Mouse (Mus musculus) olfactory bulb, adult 2 months (tissue): Measurements from ENCODE around the gene Atg9a.

Experiments used
- CTCF ChIP-seq: fragments of 200-500 bp; IDR thresholded peaks from 2 replicates; pipeline ENCODE4 v1.5.1; 2012; ENCODE audit warnings: low read depth, mild to moderate bottlenecking, low read length, moderate library complexity; ENCODE audit not compliant: insufficient read depth
- POLR2A ChIP-seq: fragments of 200-500 bp; IDR thresholded peaks from 2 replicates; pipeline ENCODE4 v1.6.1; 2012; ENCODE audit warnings: mild to moderate bottlenecking, low read depth, low read length, moderate library complexity; ENCODE audit not compliant: insufficient read depth

DNA sequence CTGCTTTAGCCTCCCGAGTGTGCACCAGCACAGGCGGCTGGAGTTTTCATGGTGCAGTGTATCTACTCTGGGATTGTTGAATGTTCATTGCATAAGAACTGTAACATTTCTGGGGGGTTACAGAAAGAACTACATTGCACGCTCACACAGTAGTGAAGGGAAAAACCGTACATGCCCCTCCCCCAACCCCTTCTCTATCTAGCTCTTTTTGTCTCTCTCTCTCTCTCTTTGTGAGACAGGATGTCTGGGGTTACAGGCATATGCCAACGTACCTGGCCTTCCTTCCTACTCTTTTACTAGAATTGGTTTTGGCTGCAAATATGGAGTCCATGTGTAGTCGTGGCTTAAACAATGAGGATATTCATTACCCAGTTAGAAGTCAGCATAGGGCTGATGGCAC, 30.9 kb upstream of the Atg9a start:
- TF ChIP-seq POLR2A, result no peak
- no peak for TF ChIP-seq CTCF
